Mouse (Mus musculus) c-Kit-positive CD71-negative TER-119-negative erythroid progenitor cells, embryonic 14.5 days (primary cell): ENCODE results near the gene Cds1.

Experiments
- DNase-seq: peaks from one replicate; pipeline ENCODE4 v3.0.0-alpha.2; 2013; ENCODE audit warnings: low read depth

Gene Cds1

GRCm38 (mm10) chr5:101764554-101765347, at the start of gene Cds1:
TSS of gene Cds1 (plus strand) at chr5:101765130.
- DNase-seq = peak; percentile 45

- DNase-seq = no peak
Observed at GRCm38 (mm10) chr5:101724216-101724615, 40.7 kb upstream of the Cds1 start.

GRCm38 (mm10) chr5:101724756-101725155, 40.2 kb upstream of the Cds1 start:
- no peak for DNase-seq

GRCm38 (mm10) chr5:101725703-101726102, 39.2 kb upstream of the Cds1 start:
- DNase-seq = no peak

GRCm38 (mm10) chr5:101726371-101726770, 38.6 kb upstream of the Cds1 start:
- DNase-seq = no peak

GRCm38 (mm10) chr5:101728304-101728905, 36.5 kb upstream of the Cds1 start:
- DNase-seq = no peak

- no peak for DNase-seq
Observed at GRCm38 (mm10) chr5:101737341-101737740, 27.6 kb upstream of the Cds1 start.

- no peak for DNase-seq
Observed at GRCm38 (mm10) chr5:101740471-101741223, 24.3 kb upstream of the Cds1 start.

GRCm38 (mm10) chr5:101741224-101741591, 23.7 kb upstream of the Cds1 start:
- DNase-seq = no peak

GRCm38 (mm10) chr5:101742014-101742413, 22.9 kb upstream of the Cds1 start:
- DNase-seq = no peak

GRCm38 (mm10) chr5:101742425-101742824, 22.5 kb upstream of the Cds1 start:
- DNase-seq = no peak

- DNase-seq = no peak
Observed at GRCm38 (mm10) chr5:101744886-101745285, 20.0 kb upstream of the Cds1 start.

- DNase-seq = no peak
Observed at GRCm38 (mm10) chr5:101753680-101754079, 11.2 kb upstream of the Cds1 start.

- DNase-seq = no peak
Observed at GRCm38 (mm10) chr5:101757669-101758068, 7.3 kb upstream of the Cds1 start.

- no peak for DNase-seq
Observed at GRCm38 (mm10) chr5:101761685-101762084, 3.2 kb upstream of the Cds1 start.

- DNase-seq = no peak
Observed at GRCm38 (mm10) chr5:101763571-101763970, 1.4 kb upstream of the Cds1 start.

GRCm38 (mm10) chr5:101765390-101765901, 516 bp downstream of the Cds1 start:
- no peak for DNase-seq

- DNase-seq = no peak
Observed at GRCm38 (mm10) chr5:101766248-101766647, 1.3 kb downstream of the Cds1 start.

- DNase-seq = no peak
Observed at GRCm38 (mm10) chr5:101767086-101767485, 2.2 kb downstream of the Cds1 start.

- no peak for DNase-seq
Observed at GRCm38 (mm10) chr5:101767486-101767885, 2.6 kb downstream of the Cds1 start.

- DNase-seq = no peak
Observed at GRCm38 (mm10) chr5:101768558-101768957, 3.6 kb downstream of the Cds1 start.

- DNase-seq = no peak
Observed at GRCm38 (mm10) chr5:101772621-101773020, 7.7 kb downstream of the Cds1 start.

- DNase-seq = no peak
Observed at GRCm38 (mm10) chr5:101775262-101775661, 10.3 kb downstream of the Cds1 start.
